Mouse (Mus musculus): ENCODE results near the gene Flt3l.
"Not testable (repeated sequence)": the region's sequence is repeated elsewhere in the genome, so short reads cannot be mapped to it uniquely, and the experiment has no call there.

Gene Flt3l

GRCm38 (mm10) chr7:45135993-45136567 lies at the start of gene Flt3l, which contains the start of gene Gm45713:
Gene Flt3l (minus strand): TSS chr7:45136432.
Gene Gm45713 (minus strand): TSS chr7:45136231.
- DNase-seq (ENCODE audit: low spot score in 2 of 2), result peak; percentile 87 to 94

GRCm38 (mm10) chr7:45185921-45186320 lies 49.7 kb upstream of the Flt3l start:
- DNase-seq (ENCODE audit: low spot score in 2 of 2), result no peak

- DNase-seq (ENCODE audit: low spot score in 2 of 2), result no peak
Observed at GRCm38 (mm10) chr7:45183672-45184071, 47.4 kb upstream of the Flt3l start.

GRCm38 (mm10) chr7:45182606-45183005 lies 46.4 kb upstream of the Flt3l start:
- DNase-seq (ENCODE audit: low spot score in 2 of 2), result no peak

GRCm38 (mm10) chr7:45182199-45182601 lies 46.0 kb upstream of the Flt3l start:
- DNase-seq (ENCODE audit: low spot score in 2 of 2), result peak; percentile 75 to 84

GRCm38 (mm10) chr7:45181540-45181939 lies 45.3 kb upstream of the Flt3l start:
- no peak for DNase-seq (ENCODE audit: low spot score in 2 of 2)

- no peak for DNase-seq (ENCODE audit: low spot score in 2 of 2)
Observed at GRCm38 (mm10) chr7:45180896-45181477, 44.8 kb upstream of the Flt3l start, which contains the start of gene Pth2. Gene Pth2 (plus strand): TSS chr7:45180995.

GRCm38 (mm10) chr7:45179469-45179868 lies 43.2 kb upstream of the Flt3l start, which contains the start of gene Gfy:
Gene Gfy (minus strand): TSS chr7:45179569.
- no peak for DNase-seq (ENCODE audit: low spot score in 2 of 2)

GRCm38 (mm10) chr7:45178550-45178949 lies 42.3 kb upstream of the Flt3l start:
- DNase-seq (ENCODE audit: low spot score in 2 of 2), result no peak

GRCm38 (mm10) chr7:45176356-45176755 lies 40.1 kb upstream of the Flt3l start:
- DNase-seq (ENCODE audit: low spot score in 2 of 2), result no peak

- DNase-seq (ENCODE audit: low spot score in 2 of 2), result no peak
Observed at GRCm38 (mm10) chr7:45175929-45176328, 39.7 kb upstream of the Flt3l start.

- no peak for DNase-seq (ENCODE audit: low spot score in 2 of 2)
Observed at GRCm38 (mm10) chr7:45175398-45175797, 39.2 kb upstream of the Flt3l start.

GRCm38 (mm10) chr7:45174567-45175280 lies 38.5 kb upstream of the Flt3l start:
- DNase-seq (ENCODE audit: low spot score in 2 of 2), result no peak

- not testable (repeated sequence) for DNase-seq (ENCODE audit: low spot score in 2 of 2)
Observed at GRCm38 (mm10) chr7:45173772-45174171, 37.5 kb upstream of the Flt3l start.

- DNase-seq (ENCODE audit: low spot score in 2 of 2), result no peak
Observed at GRCm38 (mm10) chr7:45172974-45173373, 36.7 kb upstream of the Flt3l start.

- no peak for DNase-seq (ENCODE audit: low spot score in 2 of 2)
Observed at GRCm38 (mm10) chr7:45169495-45169894, 33.3 kb upstream of the Flt3l start.

GRCm38 (mm10) chr7:45168656-45169055 lies 32.4 kb upstream of the Flt3l start:
- DNase-seq (ENCODE audit: low spot score in 2 of 2), result no peak

- no peak for DNase-seq (ENCODE audit: low spot score in 2 of 2)
Observed at GRCm38 (mm10) chr7:45167761-45168445, 31.7 kb upstream of the Flt3l start.

- DNase-seq (ENCODE audit: low spot score in 2 of 2), result no peak
Observed at GRCm38 (mm10) chr7:45166950-45167401, 30.7 kb upstream of the Flt3l start.

- DNase-seq (ENCODE audit: low spot score in 2 of 2), result no peak
Observed at GRCm38 (mm10) chr7:45165701-45166100, 29.5 kb upstream of the Flt3l start.

- no peak for DNase-seq (ENCODE audit: low spot score in 2 of 2)
Observed at GRCm38 (mm10) chr7:45164833-45165232, 28.6 kb upstream of the Flt3l start.

Measured in urinary bladder, postnatal 4 days (tissue).